Mouse (Mus musculus) lung, postnatal 4 days (tissue): ENCODE measurements around the gene Ciao2a.

ENCODE experiments used
- DNase-seq, 2 experiments: peaks; one replicate each; pipeline ENCODE4 v3.0.0; 2021

The Ciao2a gene

GRCm38 (mm10) chr9:66167222-66167621 is 40.8 kb downstream of the Ciao2a start:
- DNase-seq, result no peak

- DNase-seq, result peak in 1 of 2 experiments; percentile 59
Measured at GRCm38 (mm10) chr9:66168233-66168632, 41.8 kb downstream of the Ciao2a start.

GRCm38 (mm10) chr9:66170506-66170905 is 44.1 kb downstream of the Ciao2a start:
- no peak for DNase-seq

GRCm38 (mm10) chr9:66171275-66171921 is 45.0 kb downstream of the Ciao2a start:
- DNase-seq, result peak in 1 of 2 experiments; percentile 52

GRCm38 (mm10) chr9:66173316-66173855 is 47.0 kb downstream of the Ciao2a start:
- DNase-seq, result no peak

GRCm38 (mm10) chr9:66174985-66175384 is 48.6 kb downstream of the Ciao2a start:
- no peak for DNase-seq

GRCm38 (mm10) chr9:66177975-66178374 is 51.6 kb downstream of the Ciao2a start:
- no peak for DNase-seq

- DNase-seq, result peak; percentile 36 to 60
Measured at GRCm38 (mm10) chr9:66179795-66180194, 53.4 kb downstream of the Ciao2a start.

- DNase-seq, result peak; percentile 60 to 75
Measured at GRCm38 (mm10) chr9:66181126-66181825, 54.9 kb downstream of the Ciao2a start.

GRCm38 (mm10) chr9:66181826-66182678 is 55.6 kb downstream of the Ciao2a start:
- no peak for DNase-seq

- DNase-seq, result no peak
Measured at GRCm38 (mm10) chr9:66182679-66182993, 56.2 kb downstream of the Ciao2a start.

GRCm38 (mm10) chr9:66183023-66183422 is 56.6 kb downstream of the Ciao2a start:
- no peak for DNase-seq

- no peak for DNase-seq
Measured at GRCm38 (mm10) chr9:66184572-66184971, 58.2 kb downstream of the Ciao2a start.

- DNase-seq, result no peak
Measured at GRCm38 (mm10) chr9:66186426-66186825, 60.0 kb downstream of the Ciao2a start.
